Mouse (Mus musculus) stomach, postnatal 0 days (tissue): ENCODE measurements around the gene 4930432M17Rik. TPM values are rescaled to one million over a fixed set of nuclear protein-coding genes. Genes with fewer than 3 reads are reported as not detected.
A peak's percentile ranks its signal among the peaks of the same experiment; 100 is the strongest.

Source experiments
- ATAC-seq: fragments of 200-750 bp; cut with Nextera tagmentation; 2 replicates; pipeline ENCODE4 v1.8.0; 2017; ENCODE audit not compliant: low FRiP score, low TSS enrichment
- DNase-seq: peaks from one replicate; pipeline ENCODE4 v3.0.0-alpha.2; 2016; ENCODE audit warnings: low spot score
- H3K27ac ChIP-seq: fragments of 300-500 bp; sonication (generic); replicated peaks from 2 replicates; pipeline ENCODE4 v1.5.1; 2014; ENCODE audit warnings: mild to moderate bottlenecking, control low read depth
- H3K27me3 ChIP-seq: fragments of 300-500 bp; sonication (generic); 2 replicates; pipeline ENCODE4 v1.6.1; 2014; ENCODE audit warnings: low read length; ENCODE audit not compliant: control insufficient read depth, insufficient read depth
- H3K36me3 ChIP-seq: fragments of 300-500 bp; sonication (generic); 2 replicates; pipeline ENCODE4 v1.6.1; 2014; ENCODE audit warnings: low read length, mixed read lengths; ENCODE audit not compliant: control insufficient read depth, insufficient read depth
- H3K4me1 ChIP-seq: fragments of 300-500 bp; sonication (generic); replicated peaks from 2 replicates; pipeline ENCODE4 v1.6.1; 2014; ENCODE audit warnings: antibody characterized with exemption; ENCODE audit not compliant: control insufficient read depth, insufficient read depth
- H3K4me2 ChIP-seq: fragments of 300-500 bp; sonication (generic); replicated peaks from 2 replicates; pipeline ENCODE4 v1.6.1; 2014; ENCODE audit warnings: low read depth, mild to moderate bottlenecking, control low read depth, moderate library complexity
- H3K4me3 ChIP-seq: fragments of 300-500 bp; sonication (generic); 2 replicates; pipeline ENCODE4 v1.5.1; 2014; ENCODE audit warnings: low read depth, low read length, control low read depth
- H3K9ac ChIP-seq: fragments of 300-500 bp; sonication (generic); 2 replicates; pipeline ENCODE4 v1.6.1; 2014; ENCODE audit warnings: mild to moderate bottlenecking, low read length, control low read depth, mixed read lengths
- H3K9me3 ChIP-seq: fragments of 300-500 bp; sonication (generic); 2 replicates; pipeline ENCODE4 v1.6.1; 2016; ENCODE audit warnings: low read length; ENCODE audit not compliant: control insufficient read depth
- CTCF ChIP-seq: IDR thresholded peaks from 2 replicates; pipeline ENCODE4 v1.5.1; 2016; ENCODE audit warnings: antibody characterized with exemption, low read depth, mild to moderate bottlenecking, moderate library complexity
- EP300 ChIP-seq: optimal IDR thresholded peaks from 2 replicates; pipeline ENCODE3; 2016; ENCODE audit warnings: antibody characterized with exemption
- WGBS: fragments of 180-500 bp; shearing (Covaris S2); extraction: QIAGEN DNeasy Blood & Tissue Kit; methylation state at CpG from one replicate; pipeline ENCODE4 v1.1.7; 2014; 5-methylcytosine and 5-hydroxymethylcytosine counted together
- polyA plus RNA-seq: library from polyadenylated mRNA; unstranded; fragments of >200 nt; fragmentation: Nextera tagmentation; extraction: Ambion mirVana; gene quantifications from 2 replicates; pipeline ENCODE4 v1.2.1, GENCODE M21; 2015

4930432M17Rik gene
- polyA plus RNA-seq, result not detected in 2 replicates

DNA sequence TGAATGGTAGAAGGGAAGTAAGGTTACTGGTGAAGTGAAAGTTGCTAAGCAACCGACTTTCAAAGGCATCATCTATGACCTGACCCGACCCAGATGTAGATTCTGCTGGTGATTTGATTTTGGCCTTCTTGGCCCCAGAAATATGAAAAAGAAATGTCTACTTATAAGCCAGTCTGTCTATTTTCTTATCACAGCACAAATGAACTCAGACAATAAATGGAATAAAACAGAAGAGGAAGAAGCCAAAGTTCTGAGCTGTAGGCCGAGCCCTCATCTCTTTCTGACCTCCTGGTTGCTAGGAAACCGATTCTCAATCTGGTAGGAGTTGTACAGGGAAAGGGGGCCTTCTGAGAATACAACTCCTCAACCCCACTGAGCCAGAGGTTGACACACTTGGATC, at the start of gene 4930432M17Rik:
TSS of gene 4930432M17Rik (plus strand) at position 301 of the 400 bp plus-strand sequence.
- H3K36me3 ChIP-seq, result no peaks in the 10 kb centered on the region

DNA sequence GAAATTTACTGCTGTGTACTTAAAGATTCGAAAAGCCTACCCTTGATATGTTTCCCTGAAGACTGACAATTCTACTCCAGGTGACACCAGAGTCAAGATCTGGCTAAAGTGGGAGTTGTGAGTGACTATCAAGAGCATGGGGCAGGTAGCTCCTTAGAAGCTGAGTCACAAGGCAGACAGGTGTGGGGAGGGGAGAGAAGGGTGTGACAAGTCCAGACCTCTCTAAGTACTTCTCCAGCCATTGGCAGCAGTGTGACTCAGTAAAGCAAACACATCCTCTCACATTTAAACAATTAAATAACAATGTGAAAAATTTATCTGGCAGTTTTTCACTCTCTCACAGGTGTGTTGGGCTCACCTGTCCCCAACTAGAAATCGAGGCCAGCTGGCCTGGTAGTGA, 44.9 kb upstream of the 4930432M17Rik start:
- Histone ChIP-seq H3K27ac (0 out of 2 replicates have a peak overlapping the region, but pooled peaks have one; percentile 0), H3K4me3 (no peak overlapping the region), H3K4me2 (no peak overlapping the region), H3K4me1 (no peaks in the 10 kb centered on the region), H3K36me3 (no peaks in the 10 kb centered on the region), H3K9ac (no peak overlapping the region), H3K27me3 (no peaks in the 10 kb centered on the region), H3K9me3 (no peaks in the 10 kb centered on the region)
- ATAC-seq (peak; percentile 90), DNase-seq (peak; percentile 47)
- no peak for TF ChIP-seq EP300
- TF ChIP-seq CTCF, result no peak
- 50% methylated on average over 2 of the region's 2 CpGs for WGBS

More for the DNA sequence above, at the start of gene 4930432M17Rik:
- no peak within 1 kb of the TSS for H3K9ac ChIP-seq
- no peaks in the 10 kb centered on the region for H3K9me3 ChIP-seq
- H3K4me2 ChIP-seq, result no peak within 1 kb of the TSS
- no peaks in the 10 kb centered on the region for H3K27me3 ChIP-seq
- DNase-seq (no peak), ATAC-seq (no peak)
- WGBS, result 85% methylated on average over 4 of the region's 4 CpGs
- no peak within 1 kb of the TSS for H3K27ac ChIP-seq
- H3K4me1 ChIP-seq, result no peaks in the 10 kb centered on the region
- no peak for TF ChIP-seq EP300
- no peak for TF ChIP-seq CTCF
- no peak within 1 kb of the TSS for H3K4me3 ChIP-seq

DNA sequence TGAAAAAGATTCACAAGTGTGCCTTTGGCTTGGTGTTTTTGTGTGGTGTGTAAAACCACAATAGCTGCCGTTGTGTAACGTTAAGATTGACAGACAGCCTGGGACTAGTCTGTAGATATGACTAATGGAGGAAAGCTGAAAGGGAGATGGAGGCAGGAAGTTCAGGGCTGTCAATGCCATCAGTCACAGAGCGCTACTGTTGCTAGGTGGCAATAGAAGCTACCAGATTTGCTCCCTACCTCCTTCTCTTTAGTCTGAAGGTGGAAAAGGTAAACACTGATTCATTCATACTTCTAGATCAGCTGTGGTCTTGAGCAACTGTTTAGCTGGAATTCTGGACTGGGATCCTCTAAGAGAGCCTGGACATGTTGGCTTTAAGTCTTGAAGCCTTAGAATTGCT, 44.3 kb upstream of the 4930432M17Rik start:
- TF ChIP-seq EP300 (no peak), CTCF (no peak)
- Histone ChIP-seq H3K27ac (no peak overlapping the region), H3K9ac (no peak overlapping the region), H3K4me1 (no peaks in the 10 kb centered on the region), H3K4me3 (no peak overlapping the region), H3K27me3 (no peaks in the 10 kb centered on the region), H3K4me2 (no peak overlapping the region), H3K36me3 (no peaks in the 10 kb centered on the region), H3K9me3 (no peaks in the 10 kb centered on the region)
- peak; percentile 37 for DNase-seq
- ATAC-seq, result peak; percentile 89
- WGBS, result 43% methylated on average over 3 of the region's 3 CpGs

DNA sequence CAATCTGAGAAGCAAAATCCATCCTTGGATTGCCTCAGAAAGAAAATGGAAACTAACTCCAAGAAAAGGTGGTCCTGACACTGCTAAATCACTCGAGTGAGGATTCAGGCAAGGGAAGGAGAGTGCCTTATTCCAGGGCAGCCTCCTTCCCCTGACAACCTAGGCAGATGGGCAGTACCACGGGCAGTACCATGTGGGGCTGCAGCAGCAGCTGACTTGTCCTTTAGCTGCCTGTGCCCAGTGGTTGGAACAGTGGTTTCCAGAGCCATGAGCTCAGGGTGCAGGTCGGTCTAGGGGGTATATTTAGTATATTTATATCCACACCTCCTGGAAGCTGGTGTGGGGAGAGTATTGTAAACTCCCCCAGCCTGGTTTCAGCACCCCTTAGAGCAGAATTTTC, 42.3 kb upstream of the 4930432M17Rik start:
- Histone ChIP-seq H3K36me3 (no peaks in the 10 kb centered on the region), H3K27me3 (no peaks in the 10 kb centered on the region), H3K9ac (no peak overlapping the region), H3K4me3 (no peak overlapping the region), H3K27ac (no peak overlapping the region), H3K4me1 (no peaks in the 10 kb centered on the region), H3K9me3 (no peaks in the 10 kb centered on the region), H3K4me2 (no peak overlapping the region)
- WGBS, result 54% methylated on average over 3 of the region's 3 CpGs
- ATAC-seq, result no peak
- no peak for DNase-seq
- TF ChIP-seq EP300, result no peak

DNA sequence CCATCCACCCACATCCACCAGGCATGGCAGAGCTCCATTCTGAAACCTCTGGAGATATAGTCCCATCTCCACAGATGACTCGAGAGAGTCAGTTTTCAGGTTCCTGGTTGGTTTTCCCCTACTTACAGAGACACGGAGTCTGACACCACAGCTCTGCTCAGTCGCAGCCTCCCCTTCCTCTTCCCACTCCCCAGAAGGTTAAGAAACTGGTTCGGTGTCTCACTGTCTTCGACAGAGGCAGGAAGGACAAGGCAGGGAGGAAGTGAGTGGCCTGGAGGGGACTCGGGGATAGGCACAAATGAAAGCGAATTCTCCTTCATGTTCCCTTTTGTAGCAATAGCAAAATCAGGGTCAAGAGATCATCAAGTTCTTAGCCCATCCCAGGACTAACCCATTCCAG, 39.9 kb upstream of the 4930432M17Rik start:
- ATAC-seq, result no peak
- no peak for TF ChIP-seq CTCF
- no peak for TF ChIP-seq EP300
- DNase-seq, result no peak

DNA sequence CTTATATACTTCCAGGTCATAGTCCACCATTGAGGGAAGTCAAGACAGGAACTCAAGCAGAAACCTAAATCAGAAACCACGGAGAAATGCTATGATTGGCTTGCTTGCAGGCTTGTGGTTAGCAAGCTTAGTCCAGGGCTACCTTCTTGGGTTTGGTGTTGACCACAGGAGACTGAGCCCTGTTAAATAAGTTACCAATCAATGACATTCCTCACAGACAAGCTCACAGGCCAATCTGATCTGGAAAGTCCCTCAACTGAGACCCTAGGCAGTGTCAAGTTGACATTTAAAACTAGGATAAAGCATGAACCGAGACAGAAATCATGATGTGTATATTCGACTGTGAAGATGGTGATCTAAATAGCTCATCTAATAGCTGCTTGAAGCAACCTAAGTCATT, 35.6 kb upstream of the 4930432M17Rik start:
- H3K9me3 ChIP-seq, result no peaks in the 10 kb centered on the region
- no peak overlapping the region for H3K27ac ChIP-seq
- H3K4me2 ChIP-seq, result no peak overlapping the region
- H3K27me3 ChIP-seq, result no peaks in the 10 kb centered on the region
- H3K9ac ChIP-seq, result no peak overlapping the region
- no peak for DNase-seq
- H3K4me1 ChIP-seq, result no peaks in the 10 kb centered on the region
- TF ChIP-seq CTCF, result no peak
- TF ChIP-seq EP300, result no peak
- no peak overlapping the region for H3K4me3 ChIP-seq
- H3K36me3 ChIP-seq, result no peaks in the 10 kb centered on the region
- ATAC-seq, result no peak
- 71% methylated on average over 3 of the region's 3 CpGs for WGBS

More for the DNA sequence above, 39.9 kb upstream of the 4930432M17Rik start:
- Histone ChIP-seq H3K36me3 (no peaks in the 10 kb centered on the region), H3K9me3 (no peaks in the 10 kb centered on the region), H3K27me3 (no peaks in the 10 kb centered on the region), H3K4me1 (no peaks in the 10 kb centered on the region), H3K4me2 (no peak overlapping the region), H3K9ac (no peak overlapping the region), H3K27ac (no peak overlapping the region), H3K4me3 (no peak overlapping the region)
- WGBS, result 71% methylated on average over 7 of the region's 7 CpGs
